In the genomic region with DNA sequence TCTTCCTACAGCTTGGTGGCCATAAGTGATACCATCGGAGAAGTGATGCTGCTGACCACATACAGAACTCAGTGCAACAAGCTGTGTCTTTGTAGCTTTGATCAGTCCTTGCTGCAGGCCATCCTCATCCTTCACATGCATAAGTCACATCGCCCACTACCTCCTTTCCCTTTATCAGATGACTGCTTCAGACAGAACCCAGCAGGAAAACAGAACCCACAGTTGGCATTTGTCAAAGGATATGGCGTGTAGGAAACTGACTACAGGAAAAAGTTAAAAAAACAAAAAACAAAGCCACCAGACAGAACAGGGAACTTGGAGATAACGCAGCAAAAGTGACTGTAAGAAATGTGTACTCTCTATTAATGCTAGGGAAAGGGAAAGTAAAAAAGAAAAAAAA, we compare ENCODE assay signal across 14 mouse cellular contexts.
"Had no signal": no experiment of that assay in that cellular context is flagged by ENCODE, and none has a peak within 500 bp of the region (broad histone marks: within the 10 kb centered on the region; RNA-seq: fewer than 3 reads in every experiment).

No protein-coding gene starts in this region.

- H3K4me2 ChIP-seq: limb, embryonic 15.5 days; liver, embryonic 12.5 days; lung, embryonic 14.5 days; midbrain, embryonic 11.5 days; midbrain, embryonic 15.5 days; neural tube, embryonic 12.5 days; stomach, embryonic 15.5 days had no signal

- DNase-seq: kidney, adult 8-10 months; layer of hippocampus, adult 9-11 months; layer of hippocampus, postnatal 36 days; lung, embryonic 14.5 days; lung, postnatal 10 days; retina, postnatal 1 day; thymus, postnatal 36 days had no signal

- H3K4me3 ChIP-seq: limb, embryonic 15.5 days; liver, embryonic 12.5 days; midbrain, embryonic 15.5 days; neural tube, embryonic 12.5 days; stomach, embryonic 15.5 days had no signal

- H3K36me3 ChIP-seq: limb, embryonic 15.5 days; liver, embryonic 12.5 days; midbrain, embryonic 15.5 days; neural tube, embryonic 12.5 days; stomach, embryonic 15.5 days had no signal

- H3K9me3 ChIP-seq: limb, embryonic 15.5 days; liver, embryonic 12.5 days; midbrain, embryonic 15.5 days; neural tube, embryonic 12.5 days; stomach, embryonic 15.5 days had no signal

- H3K9ac ChIP-seq: limb, embryonic 15.5 days; liver, embryonic 12.5 days; lung, embryonic 14.5 days; midbrain, embryonic 15.5 days; neural tube, embryonic 12.5 days; stomach, embryonic 15.5 days had no signal

- H3K27me3 ChIP-seq: limb, embryonic 15.5 days; liver, embryonic 12.5 days; midbrain, embryonic 15.5 days; neural tube, embryonic 12.5 days; stomach, embryonic 15.5 days had no signal

- H3K27ac ChIP-seq: limb, embryonic 15.5 days; macrophage; midbrain, embryonic 15.5 days; neural tube, embryonic 12.5 days had no signal

- ATAC-seq: liver, embryonic 12.5 days; midbrain, embryonic 15.5 days had no signal

- H3K4me1 ChIP-seq: limb, embryonic 15.5 days; midbrain, embryonic 15.5 days; neural tube, embryonic 12.5 days had no signal
